Mouse (Mus musculus) forebrain, embryonic 11.5 days (tissue): ENCODE data around the gene Klk8. TPM values are rescaled to one million over a fixed set of nuclear protein-coding genes. Genes with fewer than 3 reads are reported as not detected.

Source experiments
- ATAC-seq: fragments of 200-750 bp; cut with Nextera tagmentation; replicated peaks from 2 replicates; pipeline ENCODE4 v1.8.0; 2017; ENCODE audit warnings: moderate TSS enrichment; ENCODE audit not compliant: low FRiP score
- DNase-seq: peaks from one replicate; pipeline ENCODE4 v3.0.0-alpha.2; 2017; ENCODE audit warnings: low spot score
- H3K27ac ChIP-seq: fragments of 300-500 bp; sonication (generic); 2 replicates; pipeline ENCODE4 v1.5.1; 2014; ENCODE audit warnings: low read depth, low read length
- H3K27me3 ChIP-seq: fragments of 300-500 bp; sonication (generic); 2 replicates; pipeline ENCODE4 v1.6.1; 2014; ENCODE audit warnings: mild to moderate bottlenecking, low read length, mixed read lengths; ENCODE audit not compliant: control insufficient read depth, insufficient read depth
- H3K36me3 ChIP-seq: fragments of 300-500 bp; sonication (generic); 2 replicates; pipeline ENCODE4 v1.6.1; 2014; ENCODE audit warnings: mild to moderate bottlenecking, low read length, moderate library complexity, mixed read lengths; ENCODE audit not compliant: control insufficient read depth, insufficient read depth
- H3K4me1 ChIP-seq: fragments of 300-500 bp; sonication (generic); replicated peaks from 2 replicates; pipeline ENCODE4 v1.6.1; 2014; ENCODE audit warnings: low read length, mixed read lengths; ENCODE audit not compliant: control insufficient read depth, insufficient read depth
- H3K4me2 ChIP-seq: fragments of 300-500 bp; sonication (generic); 2 replicates; pipeline ENCODE4 v1.6.1; 2014; ENCODE audit warnings: low read depth, mild to moderate bottlenecking, low read length, moderate library complexity, mixed read lengths; ENCODE audit not compliant: severe bottlenecking
- H3K4me3 ChIP-seq: fragments of 300-500 bp; sonication (generic); 2 replicates; pipeline ENCODE4 v1.5.1; 2014; ENCODE audit warnings: low read depth, low read length
- H3K9ac ChIP-seq: fragments of 300-500 bp; sonication (generic); 2 replicates; pipeline ENCODE4 v1.6.1; 2014; ENCODE audit warnings: low read length
- H3K9me3 ChIP-seq: fragments of 300-500 bp; sonication (generic); 2 replicates; pipeline ENCODE4 v1.6.1; 2016; ENCODE audit warnings: low read length, mixed read lengths; ENCODE audit not compliant: control insufficient read depth
- WGBS: fragments of 180-500 bp; shearing (Covaris S2); extraction: QIAGEN DNeasy Blood & Tissue Kit; methylation state at CpG from one replicate; pipeline ENCODE4 v1.1.7; 2014; 5-methylcytosine and 5-hydroxymethylcytosine counted together
- polyA plus RNA-seq: library from polyadenylated mRNA; unstranded; fragments of >200 nt; fragmentation: Nextera tagmentation; extraction: Ambion mirVana; gene quantifications from 2 replicates; pipeline ENCODE4 v1.2.1, GENCODE M21; 2014

Klk8 gene
- polyA plus RNA-seq, 1 experiment from 2014 or later: 9.1 TPM

- 90% methylated on average over 5 of the region's 5 CpGs for WGBS
- no peak within 1 kb of the TSS for H3K4me2 ChIP-seq
- no peaks in the 10 kb centered on the region for H3K9me3 ChIP-seq
- peak; percentile 21 for DNase-seq
- ATAC-seq: no peak
- no peaks in the 10 kb centered on the region for H3K4me1 ChIP-seq
- H3K27me3 ChIP-seq: no peaks in the 10 kb centered on the region
- H3K36me3 ChIP-seq: no peaks in the 10 kb centered on the region
- H3K27ac ChIP-seq: no peak within 1 kb of the TSS
- no peak within 1 kb of the TSS for H3K9ac ChIP-seq
- no peak within 1 kb of the TSS for H3K4me3 ChIP-seq
These were observed 23.0 kb upstream of the Klk8 start, which contains the start of gene Klk11 for GRCm38 (mm10) chr7:43774364-43774763. Klk11 (plus strand) TSS chr7:43774604.

GRCm38 (mm10) chr7:43774802-43775201 lies 22.6 kb upstream of the Klk8 start:
- H3K4me2 ChIP-seq: no peak overlapping the region
- H3K4me3 ChIP-seq: no peak overlapping the region
- H3K4me1 ChIP-seq: no peaks in the 10 kb centered on the region
- ATAC-seq: no peak
- H3K9me3 ChIP-seq: no peaks in the 10 kb centered on the region
- H3K36me3 ChIP-seq: no peaks in the 10 kb centered on the region
- no peak for DNase-seq
- WGBS: 45% methylated on average over 6 of the region's 6 CpGs
- H3K9ac ChIP-seq: no peak overlapping the region
- H3K27ac ChIP-seq: no peak overlapping the region
- H3K27me3 ChIP-seq: no peaks in the 10 kb centered on the region

GRCm38 (mm10) chr7:43775311-43776057 lies 21.9 kb upstream of the Klk8 start:
- H3K36me3 ChIP-seq: no peaks in the 10 kb centered on the region
- H3K27me3 ChIP-seq: no peaks in the 10 kb centered on the region
- H3K9me3 ChIP-seq: no peaks in the 10 kb centered on the region
- H3K4me1 ChIP-seq: no peaks in the 10 kb centered on the region
- H3K4me3 ChIP-seq: no peak overlapping the region
- no peak for ATAC-seq
- DNase-seq: no peak
- no peak overlapping the region for H3K27ac ChIP-seq
- no peak overlapping the region for H3K9ac ChIP-seq
- WGBS: 43% methylated on average over 7 of the region's 7 CpGs
- H3K4me2 ChIP-seq: no peak overlapping the region

- Histone ChIP-seq H3K9me3 (no peaks in the 10 kb centered on the region), H3K36me3 (no peaks in the 10 kb centered on the region), H3K4me2 (no peak overlapping the region), H3K27me3 (no peaks in the 10 kb centered on the region), H3K4me1 (no peaks in the 10 kb centered on the region), H3K27ac (no peak overlapping the region), H3K9ac (no peak overlapping the region), H3K4me3 (no peak overlapping the region)
- ATAC-seq (no peak), DNase-seq (no peak)
- WGBS: 86% methylated on average over 5 of the region's 5 CpGs
These were observed 20.9 kb upstream of the Klk8 start for GRCm38 (mm10) chr7:43776506-43776905.

GRCm38 (mm10) chr7:43777423-43777822 lies 20.0 kb upstream of the Klk8 start:
- Histone ChIP-seq H3K9me3 (no peaks in the 10 kb centered on the region), H3K4me2 (no peak overlapping the region), H3K27ac (no peak overlapping the region), H3K4me3 (no peak overlapping the region), H3K27me3 (no peaks in the 10 kb centered on the region), H3K36me3 (no peaks in the 10 kb centered on the region), H3K4me1 (no peaks in the 10 kb centered on the region), H3K9ac (no peak overlapping the region)
- 88% methylated on average over 12 of the region's 12 CpGs for WGBS
- ATAC-seq: no peak
- DNase-seq: no peak

- no peak overlapping the region for H3K9ac ChIP-seq
- no peaks in the 10 kb centered on the region for H3K36me3 ChIP-seq
- DNase-seq (no peak), ATAC-seq (no peak)
- no peak overlapping the region for H3K4me3 ChIP-seq
- H3K27me3 ChIP-seq: no peaks in the 10 kb centered on the region; the same call in 1 of the 2 replicates
- 0 out of 2 replicates have a peak, but pooled peaks cover 2% of the 10 kb centered on the region for H3K4me1 ChIP-seq
- no peaks in the 10 kb centered on the region for H3K9me3 ChIP-seq
- 81% methylated on average over 10 of the region's 10 CpGs for whole genome bisulfite sequencing
- no peak overlapping the region for H3K4me2 ChIP-seq
- H3K27ac ChIP-seq: no peak overlapping the region
These were observed 19.0 kb upstream of the Klk8 start for GRCm38 (mm10) chr7:43778176-43778970.

GRCm38 (mm10) chr7:43780241-43780640 lies 17.1 kb upstream of the Klk8 start:
- H3K4me2 ChIP-seq: no peak overlapping the region
- no peak overlapping the region for H3K4me3 ChIP-seq
- 0 out of 2 replicates have a peak, but pooled peaks cover 2% of the 10 kb centered on the region for H3K4me1 ChIP-seq
- ATAC-seq (no peak), DNase-seq (no peak)
- no peak overlapping the region for H3K27ac ChIP-seq
- H3K27me3 ChIP-seq: no peaks in the 10 kb centered on the region; the same call in 1 of the 2 replicates
- H3K36me3 ChIP-seq: no peaks in the 10 kb centered on the region
- H3K9me3 ChIP-seq: no peaks in the 10 kb centered on the region
- no peak overlapping the region for H3K9ac ChIP-seq
- WGBS: 78% methylated on average over 6 of the region's 6 CpGs

GRCm38 (mm10) chr7:43780746-43781145 lies 16.6 kb upstream of the Klk8 start, which contains the start of gene Klk10:
Klk10 (plus strand) TSS chr7:43781035.
- no peak within 1 kb of the TSS for H3K27ac ChIP-seq

More at GRCm38 (mm10) chr7:43780746-43781145, 16.6 kb upstream of the Klk8 start, which contains the start of gene Klk10:
- Histone ChIP-seq H3K9me3 (no peaks in the 10 kb centered on the region), H3K27me3 (no peaks in the 10 kb centered on the region; the same call in 1 of the 2 replicates), H3K9ac (no peak within 1 kb of the TSS), H3K4me2 (no peak within 1 kb of the TSS), H3K4me1 (0 out of 2 replicates have a peak, but pooled peaks cover 2% of the 10 kb centered on the region), H3K36me3 (no peaks in the 10 kb centered on the region), H3K4me3 (no peak within 1 kb of the TSS)
- DNase-seq: no peak
- 46% methylated on average over 5 of the region's 5 CpGs for WGBS
- no peak for ATAC-seq
